Mouse (Mus musculus) heart, adult 2 months (tissue): ENCODE data around the gene Mllt1.

Source experiments
- CTCF ChIP-seq: fragments of 200-600 bp; IDR thresholded peaks from 2 replicates; pipeline ENCODE4 v1.8.1; 2022; ENCODE audit warnings: antibody characterized with exemption, mild to moderate bottlenecking, moderate library complexity
- EP300 ChIP-seq: fragments of 200-500 bp; IDR thresholded peaks from 2 replicates; pipeline ENCODE4 v1.6.1; 2011; ENCODE audit warnings: low read depth, low read length, control low read depth; ENCODE audit not compliant: insufficient read depth
- POLR2A ChIP-seq: fragments of 200-500 bp; IDR thresholded peaks from 2 replicates; pipeline ENCODE4 v1.6.1; 2011; ENCODE audit warnings: mild to moderate bottlenecking, low read depth, low read length, control low read depth; ENCODE audit not compliant: insufficient read depth

DNA sequence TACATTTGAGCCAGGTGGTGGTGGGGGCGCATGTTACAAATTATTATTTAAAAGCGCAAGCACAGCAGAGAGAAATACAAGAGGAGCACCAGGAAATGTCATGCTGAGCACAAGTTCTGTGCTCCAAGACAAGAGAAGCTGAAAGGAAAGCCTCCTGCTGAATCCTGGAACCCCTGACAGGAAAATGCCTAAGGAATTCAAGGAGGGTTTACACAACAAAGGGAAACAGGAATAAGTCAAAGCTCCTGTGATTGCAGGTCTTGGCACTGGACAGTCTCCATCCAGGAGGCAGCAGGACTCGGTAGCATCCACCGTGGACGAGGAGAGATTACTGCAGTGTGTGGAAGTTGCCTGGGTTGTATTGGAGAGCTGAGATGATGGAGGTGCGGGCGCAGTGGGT, 69.1 kb downstream of the Mllt1 start:
- no peak for TF ChIP-seq POLR2A
- no peak for TF ChIP-seq CTCF
- TF ChIP-seq EP300: no peak
